Mouse (Mus musculus): ENCODE measurements around the gene Apbb2. TPM values are rescaled to one million over a fixed set of nuclear protein-coding genes. Genes with fewer than 3 reads are reported as not detected.
A peak's percentile ranks its signal among the peaks of the same experiment; 100 is the strongest.

Gene Apbb2
- polyA plus RNA-seq, 1 experiment from 2014 or later = 126 TPM

- no peak overlapping the region for H3K27ac ChIP-seq
- 43% methylated on average over 7 of the region's 7 CpGs for WGBS
These were observed 90.0 kb downstream of the Apbb2 start for GRCm38 (mm10) chr5:66528567-66528966.

GRCm38 (mm10) chr5:66527090-66527489 is 91.5 kb downstream of the Apbb2 start:
- WGBS = 67% methylated on average over 8 of the region's 8 CpGs
- peaks cover 35% of the 10 kb centered on the region for H3K4me1 ChIP-seq (replicated peaks)
- peak overlapping the region; percentile 60 for H3K27ac ChIP-seq
- no peak overlapping the region for H3K9ac ChIP-seq
- H3K4me3 ChIP-seq = no peak overlapping the region
- no peaks in the 10 kb centered on the region for H3K9me3 ChIP-seq
- ATAC-seq (ENCODE audit: low FRiP score) = no peak
- H3K4me2 ChIP-seq = no peak overlapping the region
- H3K36me3 ChIP-seq = no peaks in the 10 kb centered on the region
- no peaks in the 10 kb centered on the region for H3K27me3 ChIP-seq

More at GRCm38 (mm10) chr5:66528567-66528966, 90.0 kb downstream of the Apbb2 start:
- H3K36me3 ChIP-seq = no peaks in the 10 kb centered on the region
- H3K4me1 ChIP-seq (replicated peaks) = peaks cover 40% of the 10 kb centered on the region
- H3K9ac ChIP-seq = no peak overlapping the region
- ATAC-seq (ENCODE audit: low FRiP score) = no peak
- no peaks in the 10 kb centered on the region for H3K27me3 ChIP-seq
- H3K4me3 ChIP-seq = no peak overlapping the region
- H3K4me2 ChIP-seq = no peak overlapping the region
- no peaks in the 10 kb centered on the region for H3K9me3 ChIP-seq

GRCm38 (mm10) chr5:66525002-66525401 is 93.6 kb downstream of the Apbb2 start:
- no peak overlapping the region for H3K9ac ChIP-seq
- no peak overlapping the region for H3K4me3 ChIP-seq
- H3K4me1 ChIP-seq (replicated peaks) = peaks cover 40% of the 10 kb centered on the region
- no peaks in the 10 kb centered on the region for H3K27me3 ChIP-seq
- H3K4me2 ChIP-seq = no peak overlapping the region
- WGBS = 67% methylated on average over 4 of the region's 4 CpGs
- no peaks in the 10 kb centered on the region for H3K9me3 ChIP-seq
- peak overlapping the region; percentile 71 for H3K27ac ChIP-seq
- no peak for ATAC-seq (ENCODE audit: low FRiP score)
- H3K36me3 ChIP-seq = no peaks in the 10 kb centered on the region

- Histone ChIP-seq H3K4me3 (no peak overlapping the region), H3K27me3 (no peaks in the 10 kb centered on the region), H3K9ac (no peak overlapping the region), H3K36me3 (no peaks in the 10 kb centered on the region), H3K4me1 (replicated peaks) (peaks cover 42% of the 10 kb centered on the region), H3K9me3 (no peaks in the 10 kb centered on the region), H3K27ac (peak overlapping the region; percentile 64), H3K4me2 (no peak overlapping the region)
- WGBS = 62% methylated on average over 16 of the region's 16 CpGs
- ATAC-seq (ENCODE audit: low FRiP score) = no peak
These were observed 94.7 kb downstream of the Apbb2 start for GRCm38 (mm10) chr5:66523681-66524503.

GRCm38 (mm10) chr5:66521250-66521649 is 97.3 kb downstream of the Apbb2 start:
- H3K9ac ChIP-seq = no peak overlapping the region
- no peaks in the 10 kb centered on the region for H3K36me3 ChIP-seq
- no peaks in the 10 kb centered on the region for H3K9me3 ChIP-seq
- H3K4me3 ChIP-seq = no peak overlapping the region
- ATAC-seq (ENCODE audit: low FRiP score) = no peak
- H3K4me2 ChIP-seq = no peak overlapping the region
- 65% methylated on average over 2 of the region's 2 CpGs for WGBS
- H3K27ac ChIP-seq = no peak overlapping the region
- no peaks in the 10 kb centered on the region for H3K27me3 ChIP-seq
- H3K4me1 ChIP-seq (replicated peaks) = peaks cover 31% of the 10 kb centered on the region

- H3K4me2 ChIP-seq = no peak overlapping the region
- H3K4me1 ChIP-seq (replicated peaks) = peaks cover 20% of the 10 kb centered on the region
- no peak for ATAC-seq (ENCODE audit: low FRiP score)
- H3K4me3 ChIP-seq = no peak overlapping the region
- H3K27me3 ChIP-seq = no peaks in the 10 kb centered on the region
- H3K36me3 ChIP-seq = no peaks in the 10 kb centered on the region
- H3K9ac ChIP-seq = no peak overlapping the region
- no peaks in the 10 kb centered on the region for H3K9me3 ChIP-seq
- H3K27ac ChIP-seq = no peak overlapping the region
- WGBS = 63% methylated on average over 5 of the region's 5 CpGs
These were observed 99.1 kb downstream of the Apbb2 start for GRCm38 (mm10) chr5:66519511-66519910.

- WGBS = 47% methylated on average over 14 of the region's 14 CpGs
- no peak for ATAC-seq (ENCODE audit: low FRiP score)
These were observed 100.1 kb downstream of the Apbb2 start for GRCm38 (mm10) chr5:66518411-66519006.

GRCm38 (mm10) chr5:66517503-66517902 is 101.1 kb downstream of the Apbb2 start:
- no peaks in the 10 kb centered on the region for H3K9me3 ChIP-seq
- no peaks in the 10 kb centered on the region for H3K36me3 ChIP-seq
- 70% methylated on average over 6 of the region's 6 CpGs for WGBS
- H3K4me1 ChIP-seq (replicated peaks) = peaks cover 14% of the 10 kb centered on the region
- no peak overlapping the region for H3K4me3 ChIP-seq
- H3K4me2 ChIP-seq = no peak overlapping the region
- no peaks in the 10 kb centered on the region for H3K27me3 ChIP-seq
- ATAC-seq (ENCODE audit: low FRiP score) = no peak
- no peak overlapping the region for H3K9ac ChIP-seq
- no peak overlapping the region for H3K27ac ChIP-seq

More at GRCm38 (mm10) chr5:66518411-66519006, 100.1 kb downstream of the Apbb2 start:
- H3K9ac ChIP-seq = no peak overlapping the region
- no peak overlapping the region for H3K27ac ChIP-seq
- H3K4me3 ChIP-seq = no peak overlapping the region
- H3K9me3 ChIP-seq = no peaks in the 10 kb centered on the region
- no peaks in the 10 kb centered on the region for H3K27me3 ChIP-seq
- no peak overlapping the region for H3K4me2 ChIP-seq
- peaks cover 16% of the 10 kb centered on the region for H3K4me1 ChIP-seq (replicated peaks)
- no peaks in the 10 kb centered on the region for H3K36me3 ChIP-seq

- Histone ChIP-seq H3K4me1 (replicated peaks) (peaks cover 14% of the 10 kb centered on the region), H3K36me3 (no peaks in the 10 kb centered on the region), H3K27ac (no peak overlapping the region), H3K27me3 (no peaks in the 10 kb centered on the region), H3K9ac (no peak overlapping the region), H3K4me2 (no peak overlapping the region), H3K4me3 (no peak overlapping the region), H3K9me3 (no peaks in the 10 kb centered on the region)
- ATAC-seq (ENCODE audit: low FRiP score) = no peak
- WGBS = 94% methylated on average over 8 of the region's 8 CpGs
These were observed 102.3 kb downstream of the Apbb2 start for GRCm38 (mm10) chr5:66516311-66516710.

- H3K4me1 ChIP-seq (replicated peaks) = peaks cover 12% of the 10 kb centered on the region
- no peaks in the 10 kb centered on the region for H3K36me3 ChIP-seq
- ATAC-seq (ENCODE audit: low FRiP score) = no peak
- no peak overlapping the region for H3K27ac ChIP-seq
- H3K27me3 ChIP-seq = no peaks in the 10 kb centered on the region
- H3K4me3 ChIP-seq = no peak overlapping the region
- WGBS = 80% methylated on average over 10 of the region's 10 CpGs
- no peak overlapping the region for H3K9ac ChIP-seq
- H3K4me2 ChIP-seq = no peak overlapping the region
- H3K9me3 ChIP-seq = no peaks in the 10 kb centered on the region
These were observed 103.3 kb downstream of the Apbb2 start for GRCm38 (mm10) chr5:66515271-66515670.

- no peaks in the 10 kb centered on the region for H3K9me3 ChIP-seq
- no peaks in the 10 kb centered on the region for H3K27me3 ChIP-seq
- no peak overlapping the region for H3K9ac ChIP-seq
- no peaks in the 10 kb centered on the region for H3K36me3 ChIP-seq
- no peak overlapping the region for H3K4me2 ChIP-seq
- H3K4me1 ChIP-seq (replicated peaks) = peaks cover 7% of the 10 kb centered on the region
- H3K4me3 ChIP-seq = no peak overlapping the region
- ATAC-seq (ENCODE audit: low FRiP score) = no peak
- H3K27ac ChIP-seq = no peak overlapping the region
- 84% methylated on average over 6 of the region's 6 CpGs for WGBS
These were observed 103.9 kb downstream of the Apbb2 start for GRCm38 (mm10) chr5:66514659-66515058.

- Histone ChIP-seq H3K9ac (no peak overlapping the region), H3K27me3 (no peaks in the 10 kb centered on the region), H3K36me3 (no peaks in the 10 kb centered on the region), H3K9me3 (no peaks in the 10 kb centered on the region), H3K4me3 (no peak overlapping the region), H3K4me2 (no peak overlapping the region), H3K4me1 (replicated peaks) (peaks cover 5% of the 10 kb centered on the region), H3K27ac (no peak overlapping the region)
- no peak for ATAC-seq (ENCODE audit: low FRiP score)
These were observed 105.2 kb downstream of the Apbb2 start for GRCm38 (mm10) chr5:66513412-66513811.

- no peak for ATAC-seq (ENCODE audit: low FRiP score)
- H3K4me3 ChIP-seq = no peak overlapping the region
- no peak overlapping the region for H3K9ac ChIP-seq
- 94% methylated on average over 7 of the region's 7 CpGs for WGBS
- H3K4me2 ChIP-seq = no peak overlapping the region
- no peak overlapping the region for H3K27ac ChIP-seq
- H3K36me3 ChIP-seq = no peaks in the 10 kb centered on the region
- no peaks in the 10 kb centered on the region for H3K9me3 ChIP-seq
- H3K27me3 ChIP-seq = no peaks in the 10 kb centered on the region
- 0 out of 2 replicates have a peak, but pooled peaks cover 3% of the 10 kb centered on the region for H3K4me1 ChIP-seq (replicated peaks)
These were observed 106.1 kb downstream of the Apbb2 start for GRCm38 (mm10) chr5:66512519-66512918.

Measured in hindbrain, embryonic 13.5 days (tissue).